Mouse (Mus musculus): ENCODE data around the gene Ckmt2. TPM values are rescaled to one million over a fixed set of nuclear protein-coding genes. Genes with fewer than 3 reads are reported as not detected.

Ckmt2 gene
- total and polyA plus RNA-seq, 3 experiments, result 2,250 to 2,602 (median 2,389) TPM

- no peak for DNase-seq
- no peak overlapping the region for H3K4me3 ChIP-seq
- H3K4me1 ChIP-seq (ENCODE audit: control insufficient read depth, insufficient read depth, low read length), result no peaks in the 10 kb centered on the region
- WGBS, result 55% methylated on average over 4 of the region's 4 CpGs
- TF ChIP-seq CTCF (IDR thresholded peaks at IDR 0.05) (no peak), POLR2A (IDR thresholded peaks at IDR 0.05; ENCODE audit: insufficient read depth, low read depth, low read length) (no peak), EP300 (IDR thresholded peaks at IDR 0.05; ENCODE audit: insufficient read depth, low read depth, low read length) (no peak)
- H3K79me2 ChIP-seq (replicated peaks; ENCODE audit: control insufficient read depth, insufficient read depth, low read length), result no peaks in the 10 kb centered on the region
- no peaks in the 10 kb centered on the region for H3K27me3 ChIP-seq (ENCODE audit: control insufficient read depth, insufficient read depth, low read length)
- intact Hi-C loops (cut with DNase I), result no loop called here
- no peaks in the 10 kb centered on the region for H3K36me3 ChIP-seq (ENCODE audit: control insufficient read depth, insufficient read depth, low read length)
- H3K9ac ChIP-seq (ENCODE audit: low read depth, low read length), result no peak overlapping the region
- no peak overlapping the region for H3K27ac ChIP-seq
Observed at GRCm38 (mm10) chr13:91915192-91915581, 38.5 kb upstream of the Ckmt2 start.

- Histone ChIP-seq H3K36me3 (ENCODE audit: control insufficient read depth, insufficient read depth, low read length) (no peaks in the 10 kb centered on the region), H3K4me3 (no peak overlapping the region), H3K4me1 (ENCODE audit: control insufficient read depth, insufficient read depth, low read length) (no peaks in the 10 kb centered on the region), H3K27ac (no peak overlapping the region), H3K9ac (ENCODE audit: low read depth, low read length) (no peak overlapping the region), H3K27me3 (ENCODE audit: control insufficient read depth, insufficient read depth, low read length) (no peaks in the 10 kb centered on the region), H3K79me2 (replicated peaks; ENCODE audit: control insufficient read depth, insufficient read depth, low read length) (no peaks in the 10 kb centered on the region)
- intact Hi-C loops (cut with DNase I), result no loop called here
- TF ChIP-seq CTCF (IDR thresholded peaks at IDR 0.05), result no peak
- no peak for TF ChIP-seq POLR2A (IDR thresholded peaks at IDR 0.05; ENCODE audit: insufficient read depth, low read depth, low read length)
- no peak for TF ChIP-seq EP300 (IDR thresholded peaks at IDR 0.05; ENCODE audit: insufficient read depth, low read depth, low read length)
- no peak for DNase-seq
Observed at GRCm38 (mm10) chr13:91911652-91912051, 35.0 kb upstream of the Ckmt2 start.

- Histone ChIP-seq H3K9ac (ENCODE audit: low read depth, low read length) (no peak overlapping the region), H3K27ac (no peak overlapping the region), H3K4me1 (ENCODE audit: control insufficient read depth, insufficient read depth, low read length) (no peaks in the 10 kb centered on the region), H3K36me3 (ENCODE audit: control insufficient read depth, insufficient read depth, low read length) (no peaks in the 10 kb centered on the region), H3K4me3 (no peak overlapping the region), H3K27me3 (ENCODE audit: control insufficient read depth, insufficient read depth, low read length) (no peaks in the 10 kb centered on the region), H3K79me2 (replicated peaks; ENCODE audit: control insufficient read depth, insufficient read depth, low read length) (no peaks in the 10 kb centered on the region)
- intact Hi-C loops (cut with DNase I), result no loop called here
- DNase-seq, result no peak
- TF ChIP-seq EP300 (IDR thresholded peaks at IDR 0.05; ENCODE audit: insufficient read depth, low read depth, low read length) (no peak), POLR2A (IDR thresholded peaks at IDR 0.05; ENCODE audit: insufficient read depth, low read depth, low read length) (no peak), CTCF (IDR thresholded peaks at IDR 0.05) (no peak)
Observed at GRCm38 (mm10) chr13:91911211-91911610, 34.5 kb upstream of the Ckmt2 start.

- TF ChIP-seq EP300 (IDR thresholded peaks at IDR 0.05; ENCODE audit: insufficient read depth, low read depth, low read length) (peak; percentile 97), CTCF (IDR thresholded peaks at IDR 0.05) (peak; percentile 99), POLR2A (IDR thresholded peaks at IDR 0.05; ENCODE audit: insufficient read depth, low read depth, low read length) (no peak)
- no peaks in the 10 kb centered on the region for H3K4me1 ChIP-seq (ENCODE audit: control insufficient read depth, insufficient read depth, low read length)
- peak; percentile 71 to 73 for DNase-seq
- no peaks in the 10 kb centered on the region for H3K79me2 ChIP-seq (replicated peaks; ENCODE audit: control insufficient read depth, insufficient read depth, low read length)
- no peak overlapping the region for H3K9ac ChIP-seq (ENCODE audit: low read depth, low read length)
- intact Hi-C loops (cut with DNase I), result loop anchor here (1.0 to 5.0 kb wide), 3 partner anchors 314 to 574 kb away; partner anchors contain the start of gene Fam151b
- H3K36me3 ChIP-seq (ENCODE audit: control insufficient read depth, insufficient read depth, low read length), result no peaks in the 10 kb centered on the region
- no peak overlapping the region for H3K4me3 ChIP-seq
- H3K27me3 ChIP-seq (ENCODE audit: control insufficient read depth, insufficient read depth, low read length), result no peaks in the 10 kb centered on the region
- no peak overlapping the region for H3K27ac ChIP-seq
- WGBS, result 34% methylated on average over 10 of the region's 10 CpGs
Observed at GRCm38 (mm10) chr13:91908202-91908980, 31.7 kb upstream of the Ckmt2 start.

- no peak for DNase-seq
- intact Hi-C loops (cut with DNase I), result loop anchor here (5.0 kb wide), 1 partner anchor 576 kb away; the partner anchor contains the start of gene Fam151b
- Histone ChIP-seq H3K4me1 (ENCODE audit: control insufficient read depth, insufficient read depth, low read length) (no peaks in the 10 kb centered on the region), H3K27ac (no peak overlapping the region), H3K79me2 (replicated peaks; ENCODE audit: control insufficient read depth, insufficient read depth, low read length) (no peaks in the 10 kb centered on the region), H3K27me3 (ENCODE audit: control insufficient read depth, insufficient read depth, low read length) (no peaks in the 10 kb centered on the region), H3K9ac (ENCODE audit: low read depth, low read length) (no peak overlapping the region), H3K36me3 (ENCODE audit: control insufficient read depth, insufficient read depth, low read length) (no peaks in the 10 kb centered on the region), H3K4me3 (no peak overlapping the region)
- TF ChIP-seq EP300 (IDR thresholded peaks at IDR 0.05; ENCODE audit: insufficient read depth, low read depth, low read length), result no peak
- no peak for TF ChIP-seq POLR2A (IDR thresholded peaks at IDR 0.05; ENCODE audit: insufficient read depth, low read depth, low read length)
- no peak for TF ChIP-seq CTCF (IDR thresholded peaks at IDR 0.05)
- WGBS, result 74% methylated on average over 3 of the region's 3 CpGs
Observed at GRCm38 (mm10) chr13:91906338-91906737, 29.7 kb upstream of the Ckmt2 start.

- no peak overlapping the region for H3K9ac ChIP-seq (ENCODE audit: low read depth, low read length)
- no peaks in the 10 kb centered on the region for H3K36me3 ChIP-seq (ENCODE audit: control insufficient read depth, insufficient read depth, low read length)
- no peak overlapping the region for H3K27ac ChIP-seq
- H3K4me1 ChIP-seq (ENCODE audit: control insufficient read depth, insufficient read depth, low read length), result no peaks in the 10 kb centered on the region
- TF ChIP-seq POLR2A (IDR thresholded peaks at IDR 0.05; ENCODE audit: insufficient read depth, low read depth, low read length) (no peak), EP300 (IDR thresholded peaks at IDR 0.05; ENCODE audit: insufficient read depth, low read depth, low read length) (no peak), CTCF (IDR thresholded peaks at IDR 0.05) (no peak)
- no peaks in the 10 kb centered on the region for H3K79me2 ChIP-seq (replicated peaks; ENCODE audit: control insufficient read depth, insufficient read depth, low read length)
- 5% methylated on average over 1 of the region's 1 CpGs for WGBS
- H3K4me3 ChIP-seq, result no peak overlapping the region
- DNase-seq, result no peak
- intact Hi-C loops (cut with DNase I), result no loop called here
- H3K27me3 ChIP-seq (ENCODE audit: control insufficient read depth, insufficient read depth, low read length), result no peaks in the 10 kb centered on the region
Observed at GRCm38 (mm10) chr13:91896476-91896875, 19.8 kb upstream of the Ckmt2 start.
